ENCODE assay signal across 8 mouse cellular contexts in genomic region chr1:46851586-46851985, GRCm38 (mm10). TPM values are rescaled to one million over a fixed set of nuclear protein-coding genes. Genes with fewer than 3 reads are reported as not detected.
DNase-seq lines count a peak whose midpoint lies in the region; ATAC-seq lines count a peak whose summit lies in the region.

No protein-coding gene starts in this region.

- peak; percentile 30 for DNase-seq in CD4-positive, CD25-positive, alpha-beta regulatory T cell, adult 2 months (ENCODE audit: low read depth, low spot score)
- peak; percentile 4 for DNase-seq in thymus, postnatal 0 days (ENCODE audit: low spot score)
- no peak for DNase-seq in thymus, postnatal 14 days
- DNase-seq in ovary, adult 18-20 months (ENCODE audit: low spot score) = no peak
- no peak for DNase-seq in cerebellum, adult 11 months
- DNase-seq in cerebellum, adult 9-10 months = no peak

- H3K36me3 ChIP-seq in liver, embryonic 12.5 days = no peaks in the 10 kb centered on the region

- H3K4me2 ChIP-seq in liver, embryonic 12.5 days = peak overlapping the region; percentile 93

- no peak for ATAC-seq in CD4-positive, CD25-positive, alpha-beta regulatory T cell, adult 4 months
- ATAC-seq in liver, embryonic 12.5 days = no peak

- no peak overlapping the region for H3K9ac ChIP-seq in liver, embryonic 12.5 days

- WGBS in liver, embryonic 12.5 days (ENCODE audit: insufficient replicate concordance) = 48% methylated on average over 4 of the region's 4 CpGs

- peaks cover 20% of the 10 kb centered on the region for H3K4me1 ChIP-seq in liver, embryonic 12.5 days

- no peaks in the 10 kb centered on the region for H3K9me3 ChIP-seq in liver, embryonic 12.5 days (replicated peaks)

- H3K27me3 ChIP-seq in liver, embryonic 12.5 days (replicated peaks) = no peaks in the 10 kb centered on the region

- 0 out of 2 replicates have a peak overlapping the region, but pooled peaks have one; percentile 30 for H3K27ac ChIP-seq in liver, embryonic 12.5 days

- H3K4me3 ChIP-seq in liver, embryonic 12.5 days = no peak overlapping the region

RNA-seq across cellular contexts. Expression of gene Slc39a10, which starts 41.1 kb away (rescaled TPM):
- 10 to 100 TPM; 15.2 to 15.8 TPM for polyA plus RNA-seq in CD4-positive, CD25-positive, alpha-beta regulatory T cell, adult 4 months (2017; shearing (Covaris generic))
- 16.1 and 16.9 TPM in 2 replicates for polyA plus RNA-seq in thymus, postnatal 0 days (2015; fragmentation: Nextera tagmentation; extraction: Ambion mirVana)
- 9.8 and 11.1 TPM in 2 replicates for polyA plus RNA-seq in liver, embryonic 12.5 days (2016; fragmentation: Nextera tagmentation; extraction: Ambion mirVana)

Comparison
In these comparisons a context has a peak if more than half of its experiments do, and no peak if none do; other contexts are left out.
1. DNase-seq: peak in CD4-positive, CD25-positive, alpha-beta regulatory T cell, adult 2 months (single experiment) and thymus, postnatal 0 days (single experiment); none in thymus, postnatal 14 days (single experiment), ovary, adult 18-20 months (single experiment), cerebellum, adult 11 months (single experiment) and cerebellum, adult 9-10 months (single experiment).